Mouse (Mus musculus) kidney, postnatal 4 days (tissue): ENCODE measurements around the gene Wdr81.

ENCODE experiments used
- DNase-seq, 2 experiments: peaks; one replicate each; pipeline ENCODE4 v3.0.0; 2021; ENCODE audit warnings: mixed read lengths in 2 of 2

Wdr81 gene

DNA sequence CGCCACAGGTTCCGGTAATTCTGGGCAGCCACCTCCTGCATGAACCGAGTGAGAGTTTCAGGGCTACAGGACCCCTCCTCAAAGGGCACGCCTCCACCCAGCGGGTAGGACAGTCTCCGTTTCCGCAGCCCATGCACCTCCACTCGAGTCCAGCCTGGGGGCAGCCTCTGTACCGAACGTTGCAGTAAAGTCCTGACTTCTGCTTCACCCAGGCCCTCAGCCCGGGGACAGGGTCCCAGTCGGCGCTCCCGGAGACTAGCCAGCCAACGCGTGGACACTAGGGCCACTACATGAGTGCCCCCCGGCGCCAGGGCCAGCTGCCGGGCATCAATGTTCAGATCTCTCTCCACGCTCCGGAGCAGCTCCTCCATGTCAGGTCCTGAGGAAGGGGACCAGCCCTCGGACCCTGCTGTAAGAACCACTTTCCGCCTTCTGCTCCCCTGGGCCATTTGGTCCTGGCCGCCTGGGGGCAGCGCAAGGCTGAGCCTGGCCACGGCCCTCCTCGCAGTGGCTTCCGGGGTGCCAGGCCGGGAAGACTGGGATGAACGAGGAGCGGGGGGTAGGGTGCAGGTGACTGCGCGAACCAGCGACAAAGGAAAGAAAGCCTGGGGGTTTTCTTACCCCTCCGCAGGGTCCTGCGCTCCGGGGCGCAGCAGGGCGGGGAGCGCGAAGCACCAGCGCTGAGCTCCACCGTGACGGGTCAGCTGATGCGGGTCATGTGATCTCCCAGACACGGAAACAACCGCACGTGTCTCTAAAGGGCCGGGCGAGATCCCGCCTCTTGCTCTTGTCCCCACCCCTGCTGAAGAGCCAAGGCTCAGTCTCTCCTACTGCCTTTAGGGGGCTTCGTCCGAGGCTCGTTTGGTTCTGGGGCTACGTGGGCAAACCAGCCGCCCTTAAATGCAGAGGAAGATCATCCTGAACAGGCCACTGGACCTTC lies at the start of gene Wdr81:
Gene Wdr81, minus strand, starts transcription at position 727 of the 940 bp plus-strand sequence.
- DNase-seq = peak; percentile 90 to 94

- no peak for DNase-seq
Measured at GRCm38 (mm10) chr11:75498126-75498525, 43.6 kb upstream of the Wdr81 start.

- DNase-seq = no peak
Measured at GRCm38 (mm10) chr11:75494296-75495049, 40.0 kb upstream of the Wdr81 start.

GRCm38 (mm10) chr11:75487496-75487895 lies 33.0 kb upstream of the Wdr81 start:
- no peak for DNase-seq

GRCm38 (mm10) chr11:75486601-75487285 lies 32.2 kb upstream of the Wdr81 start, which contains the start of gene Prpf8:
Gene Prpf8 (plus strand): TSS chr11:75486816.
- DNase-seq = peak; percentile 97

GRCm38 (mm10) chr11:75486192-75486591 lies 31.7 kb upstream of the Wdr81 start:
- DNase-seq = no peak

- no peak for DNase-seq
Measured at GRCm38 (mm10) chr11:75473376-75473775, 18.9 kb upstream of the Wdr81 start.

GRCm38 (mm10) chr11:75472469-75473081 lies 18.1 kb upstream of the Wdr81 start:
- DNase-seq = no peak

- no peak for DNase-seq
Measured at GRCm38 (mm10) chr11:75470675-75471074, 16.2 kb upstream of the Wdr81 start.

DNA sequence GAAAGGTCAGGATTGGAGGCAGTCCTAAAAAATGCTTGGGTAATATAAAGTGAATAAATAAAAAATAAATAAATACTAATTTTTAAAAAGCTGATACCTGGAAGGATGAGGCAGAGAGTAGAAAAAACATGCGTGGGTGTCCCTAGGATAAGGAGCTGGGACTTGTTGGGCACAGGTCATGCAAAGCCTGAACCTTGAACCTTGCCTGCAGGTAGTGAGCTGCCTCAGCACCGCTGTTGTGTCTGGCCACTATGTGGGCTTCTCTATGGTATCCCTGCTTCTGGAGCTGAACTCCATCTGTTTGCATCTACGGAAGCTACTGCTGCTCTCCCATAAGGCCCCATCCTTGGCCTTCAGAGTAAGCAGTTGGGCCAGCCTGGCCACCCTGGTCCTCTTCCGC lies 14.7 kb upstream of the Wdr81 start:
- DNase-seq = no peak

DNA sequence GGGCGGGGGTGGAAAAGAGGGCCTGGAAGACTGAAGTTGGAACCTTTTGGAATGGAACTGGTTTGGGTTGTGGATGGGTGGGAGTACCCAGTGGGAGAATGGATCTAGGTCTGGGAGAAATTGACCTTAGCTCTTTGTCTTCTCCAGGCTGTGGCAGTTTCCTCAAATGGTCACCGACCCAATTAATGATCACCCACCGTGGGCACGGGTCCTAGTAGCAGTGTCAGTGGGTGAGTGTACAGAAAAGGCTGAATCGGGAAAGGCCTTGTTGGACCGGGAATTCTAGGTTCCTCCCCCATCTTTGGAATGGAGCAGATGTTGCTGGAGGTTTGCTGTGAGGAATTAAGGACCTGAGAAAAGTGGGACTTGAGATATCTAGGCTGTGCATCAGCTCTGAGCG lies 13.9 kb upstream of the Wdr81 start:
- no peak for DNase-seq

GRCm38 (mm10) chr11:75467512-75468215 lies 13.1 kb upstream of the Wdr81 start:
- DNase-seq = peak; percentile 71 to 80

GRCm38 (mm10) chr11:75466731-75467505 lies 12.4 kb upstream of the Wdr81 start:
- DNase-seq = no peak

GRCm38 (mm10) chr11:75465051-75465450 lies 10.5 kb upstream of the Wdr81 start:
- no peak for DNase-seq

DNA sequence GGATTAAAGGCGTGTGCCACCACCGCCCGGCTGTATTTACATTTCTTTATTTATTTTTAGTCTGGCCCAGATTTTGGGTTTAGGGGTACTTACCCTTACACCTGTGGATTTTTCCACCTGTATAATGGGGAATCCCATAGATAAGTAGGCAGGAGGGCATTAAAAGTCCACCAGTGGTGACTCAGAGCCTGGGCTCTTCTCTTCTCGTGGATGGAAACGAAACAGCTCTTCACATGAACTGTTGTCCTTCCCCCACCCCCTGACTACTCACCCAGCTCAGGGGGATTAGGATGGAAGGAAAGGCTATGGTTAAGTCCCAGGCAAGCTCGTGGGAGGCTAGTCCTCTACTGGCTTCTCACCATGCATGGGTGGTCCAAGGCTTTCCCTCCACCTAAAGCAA lies 9.9 kb upstream of the Wdr81 start:
- DNase-seq = no peak

DNA sequence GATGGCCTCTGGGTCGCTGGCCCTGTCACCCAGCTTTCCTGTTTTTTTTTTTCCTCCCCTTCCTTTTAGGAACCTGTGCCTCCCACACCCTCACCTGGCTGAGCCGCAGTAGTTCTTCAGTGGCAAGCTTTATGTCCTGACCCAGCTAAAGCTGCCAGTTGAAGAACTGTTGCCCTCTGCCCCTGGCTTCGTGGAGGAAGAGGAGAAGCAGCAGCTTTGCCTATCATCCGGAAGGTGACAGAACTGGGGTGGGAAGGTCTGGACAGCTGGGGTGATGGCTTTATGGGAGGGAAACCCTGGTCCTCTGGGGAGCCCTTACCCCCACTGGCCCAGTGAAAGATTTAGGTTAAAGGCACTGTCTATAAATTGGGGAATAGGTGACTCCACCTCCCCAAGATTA lies 9.1 kb upstream of the Wdr81 start:
- DNase-seq = no peak

- peak; percentile 96 to 97 for DNase-seq
Measured at GRCm38 (mm10) chr11:75462865-75463336, 8.4 kb upstream of the Wdr81 start.

- peak; percentile 70 to 82 for DNase-seq
Measured at GRCm38 (mm10) chr11:75462253-75462783, 7.8 kb upstream of the Wdr81 start.

- DNase-seq = no peak
Measured at GRCm38 (mm10) chr11:75461743-75462252, 7.3 kb upstream of the Wdr81 start.
